Mouse (Mus musculus): Measurements from ENCODE around the gene Olfr1029. TPM values are rescaled to one million over a fixed set of nuclear protein-coding genes. Genes with fewer than 3 reads are reported as not detected.
"Not testable (repeated sequence)": the region's sequence is repeated elsewhere in the genome, so short reads cannot be mapped to it uniquely, and the experiment has no call there.

The Olfr1029 gene
- total RNA-seq (2021) = not detected
- long read RNA-seq, experiment 1 = 0 reads
- long read RNA-seq, experiment 2 = 0 reads

GRCm38 (mm10) chr2:85973595-85973994 lies at the start of gene Olfr1029:
Olfr1029 (plus strand) TSS chr2:85973895.
- no peak for DNase-seq

- DNase-seq = no peak
Measured at GRCm38 (mm10) chr2:85950137-85950536, 23.6 kb upstream of the Olfr1029 start, which contains the start of gene Olfr1028. Olfr1028 (plus strand) TSS chr2:85950437.

DNA sequence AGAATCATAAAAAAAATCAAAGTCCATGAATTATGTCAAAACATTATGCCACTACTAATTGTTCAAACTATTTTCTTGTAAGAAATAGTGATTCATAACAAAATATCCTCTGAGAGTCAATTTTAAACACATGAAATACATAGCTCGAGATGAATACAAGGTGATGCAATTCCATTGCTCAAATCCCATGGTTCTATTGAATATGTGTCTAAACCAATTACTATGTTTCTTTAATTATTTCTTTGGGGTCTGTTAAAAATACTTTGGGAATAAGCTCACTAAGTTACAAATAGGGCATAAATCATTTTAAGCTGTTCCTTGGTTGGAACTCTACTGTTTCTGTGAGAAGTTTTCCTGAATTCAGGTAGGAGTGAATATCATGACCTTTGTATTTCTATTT lies 5.3 kb downstream of the Olfr1029 start, which contains the start of gene Olfr1030:
TSS of gene Olfr1030 (plus strand) at position 301 of the 400 bp plus-strand sequence.
- no peak for DNase-seq

DNA sequence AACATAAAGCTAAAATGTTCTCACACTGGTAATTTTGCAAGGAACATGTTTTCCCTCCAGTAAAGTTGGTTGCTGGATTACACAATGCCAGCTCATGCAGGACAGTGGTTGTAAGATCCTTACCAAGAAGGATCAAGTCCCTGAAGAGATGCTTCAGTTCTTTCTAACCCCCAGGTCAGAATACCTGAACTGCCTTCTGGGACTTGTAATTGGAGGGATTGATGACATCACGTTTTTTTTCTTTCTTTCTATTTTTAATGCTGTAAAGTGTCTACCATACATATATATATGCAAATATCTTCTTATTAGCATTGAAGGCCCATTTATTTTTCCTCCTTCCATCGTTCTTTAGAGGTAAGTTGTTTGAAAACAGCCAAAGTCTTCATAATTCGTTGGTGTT lies 16.3 kb downstream of the Olfr1029 start, which contains the start of gene Olfr1031:
TSS of gene Olfr1031 (plus strand) at position 301 of the 400 bp plus-strand sequence.
- DNase-seq = no peak

DNA sequence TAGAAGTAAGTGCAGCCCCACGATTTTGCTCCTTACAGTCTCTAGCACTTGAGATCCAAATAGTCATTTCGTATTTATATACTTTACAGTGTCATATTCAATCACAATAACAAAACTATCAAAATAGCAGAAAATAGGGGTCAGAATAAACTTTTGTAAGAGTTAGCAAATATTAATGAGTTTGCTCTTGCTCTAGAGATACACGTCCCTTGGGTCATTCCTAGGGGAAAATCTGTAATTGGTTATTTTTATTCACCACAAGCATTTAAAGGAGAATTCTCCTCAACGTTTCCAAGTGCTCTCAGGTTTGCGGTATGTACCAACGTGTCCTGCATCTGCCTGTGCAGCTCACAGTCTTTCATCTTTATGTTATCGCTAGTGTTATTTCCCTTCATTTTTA lies 31.5 kb downstream of the Olfr1029 start, which contains the start of gene Olfr1032:
TSS of gene Olfr1032 (plus strand) at position 301 of the 400 bp plus-strand sequence.
- no peak for DNase-seq

GRCm38 (mm10) chr2:86020406-86020805 lies 46.7 kb downstream of the Olfr1029 start, which contains the start of gene Olfr1033:
Olfr1033 (plus strand) TSS chr2:86020633.
- not testable (repeated sequence) for DNase-seq

DNA sequence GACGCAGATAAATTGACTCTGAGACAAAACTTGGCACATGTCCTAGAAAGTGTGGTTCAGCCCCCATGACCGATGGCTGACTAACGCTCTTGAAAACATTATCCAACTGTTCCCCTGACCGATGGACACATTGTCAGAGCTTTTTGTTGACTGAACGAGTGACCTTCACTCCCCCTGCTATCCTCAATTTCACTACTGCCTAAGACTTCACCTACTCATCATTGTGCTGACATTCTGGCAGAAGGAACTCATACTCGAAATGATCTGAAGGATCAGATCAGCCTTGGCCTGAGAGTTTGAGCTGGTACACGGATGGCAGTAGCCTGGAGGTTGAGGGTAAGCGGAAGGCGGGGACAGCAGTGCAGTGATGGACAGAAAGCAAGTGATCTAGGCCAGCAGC lies 47.8 kb downstream of the Olfr1029 start:
- not testable (repeated sequence) for DNase-seq

Other genes starting within 250 kb of the Olfr1029 start
- gene Olfr1012, start 211.1 kb upstream of the Olfr1029 start, total RNA-seq (2021) = not detected
- gene Olfr1013, start 206.8 kb upstream of the Olfr1029 start, total RNA-seq (2021) = not detected
- gene Olfr1014, start 201.2 kb upstream of the Olfr1029 start, total RNA-seq (2021) = not detected
- gene Olfr1015, start 191.9 kb upstream of the Olfr1029 start, total RNA-seq (2021) = not detected
- not detected for gene Olfr1016, start 171.4 kb upstream of the Olfr1029 start, total RNA-seq (2021)
- not detected for gene Olfr1018, start 155.4 kb upstream of the Olfr1029 start, total RNA-seq (2021)
- gene Olfr1019, start 128.4 kb upstream of the Olfr1029 start, total RNA-seq (2021) = not detected
- not detected for gene Olfr1020, start 126.9 kb upstream of the Olfr1029 start, total RNA-seq (2021)
- not detected for gene Olfr1022, start 105.3 kb upstream of the Olfr1029 start, total RNA-seq (2021)
- not detected for gene Olfr1023, start 88.3 kb upstream of the Olfr1029 start, total RNA-seq (2021)
- gene Olfr1024, start 68.8 kb upstream of the Olfr1029 start, total RNA-seq (2021) = not detected
- not detected for gene Olfr1025-ps1, start 58.7 kb upstream of the Olfr1029 start, total RNA-seq (2021)
- gene Olfr1026, start 52.3 kb upstream of the Olfr1029 start, total RNA-seq (2021) = not detected
- gene Olfr1028, start 23.5 kb upstream of the Olfr1029 start, total RNA-seq (2021) = not detected
- not detected for gene Olfr1030, start 5.4 kb downstream of the Olfr1029 start, total RNA-seq (2021)
- not detected for gene Olfr1031, start 16.4 kb downstream of the Olfr1029 start, total RNA-seq (2021)
- gene Olfr1032, start 31.6 kb downstream of the Olfr1029 start, total RNA-seq (2021) = not detected
- gene Olfr1033, start 46.7 kb downstream of the Olfr1029 start, total RNA-seq (2021) = under 1 TPM; 0.09 to 0.45 TPM
- gene Olfr1034, start 72.0 kb downstream of the Olfr1029 start, total RNA-seq (2021) = not detected
- not detected for gene Olfr1036, start 100.1 kb downstream of the Olfr1029 start, total RNA-seq (2021)
- not detected for gene Olfr1037, start 113.5 kb downstream of the Olfr1029 start, total RNA-seq (2021)
- gene Olfr1039, start 162.0 kb downstream of the Olfr1029 start, total RNA-seq (2021) = not detected
- not detected for gene Olfr1040, start 172.8 kb downstream of the Olfr1029 start, total RNA-seq (2021)
- not detected for gene Olfr1042, start 187.9 kb downstream of the Olfr1029 start, total RNA-seq (2021)
- gene Olfr1043, start 193.6 kb downstream of the Olfr1029 start, total RNA-seq (2021) = not detected
- not detected for gene Olfr1044, start 203.9 kb downstream of the Olfr1029 start, total RNA-seq (2021)
- gene Olfr52, start 211.8 kb downstream of the Olfr1029 start, total RNA-seq (2021) = not detected
- not detected for gene Olfr1045, start 229.1 kb downstream of the Olfr1029 start, total RNA-seq (2021)
- not detected for gene Olfr1046, start 245.4 kb downstream of the Olfr1029 start, total RNA-seq (2021)